Mouse (Mus musculus): ENCODE results near the gene Tmem91.

Tmem91 gene

GRCm38 (mm10) chr7:25626509-25627430, 48.2 kb downstream of the Tmem91 start, which contains the start of gene B3gnt8:
B3gnt8 (plus strand) TSS chr7:25626654.
- DNase-seq (ENCODE audit: low read depth, low spot score): peak; percentile 52

- no peak for DNase-seq (ENCODE audit: low read depth, low spot score)
Observed at GRCm38 (mm10) chr7:25625594-25626250, 49.2 kb downstream of the Tmem91 start.

GRCm38 (mm10) chr7:25624851-25625250, 50.1 kb downstream of the Tmem91 start:
- DNase-seq (ENCODE audit: low read depth, low spot score): no peak

- DNase-seq (ENCODE audit: low read depth, low spot score): no peak
Observed at GRCm38 (mm10) chr7:25623857-25624370, 51.1 kb downstream of the Tmem91 start.

DNA sequence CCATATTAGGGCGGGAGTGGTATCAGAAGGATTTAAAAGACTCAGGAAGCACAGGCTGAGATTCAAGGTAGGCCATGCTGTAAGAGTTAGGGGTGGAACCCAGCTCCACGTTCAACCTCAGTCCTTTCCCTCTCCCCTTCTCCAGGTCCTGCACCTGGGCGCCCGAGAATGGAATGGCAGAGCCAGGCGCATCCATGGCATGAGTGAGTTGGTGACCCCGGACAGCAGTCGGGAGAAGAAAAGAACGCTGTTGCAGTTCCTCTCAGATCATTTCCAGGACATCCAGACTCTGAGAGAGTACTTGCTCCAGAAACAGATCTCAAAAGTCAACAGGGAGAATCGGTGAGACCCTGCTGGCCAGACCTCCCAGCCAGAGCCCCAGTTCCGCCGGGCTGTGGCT, 54.2 kb downstream of the Tmem91 start:
- DNase-seq (ENCODE audit: low read depth, low spot score): no peak

- no peak for DNase-seq (ENCODE audit: low read depth, low spot score)
Observed at GRCm38 (mm10) chr7:25620101-25620500, 54.9 kb downstream of the Tmem91 start.

- DNase-seq (ENCODE audit: low read depth, low spot score): no peak
Observed at GRCm38 (mm10) chr7:25619722-25619991, 55.3 kb downstream of the Tmem91 start.

Measured in skeletal muscle tissue, adult 2 months (tissue).